In genomic region chr12:113108528-113109283, GRCm38 (mm10) we compare ENCODE assay signal across 18 mouse cellular contexts. TPM values are rescaled to one million over a fixed set of nuclear protein-coding genes. Genes with fewer than 3 reads are reported as not detected.
DNase-seq lines count a peak whose midpoint lies in the region; ATAC-seq lines count a peak whose summit lies in the region.
"Had no signal": no experiment of that assay in that cellular context is flagged by ENCODE, and none has a peak within 500 bp of the region (broad histone marks: within the 10 kb centered on the region; RNA-seq: fewer than 3 reads in every experiment).

No protein-coding gene starts in this region.

- ATAC-seq in hindbrain, embryonic 13.5 days (ENCODE audit: low FRiP score), result peak; percentile 14; the same call in 1 of the 2 replicates
- peak; percentile 13; the same call in 1 of the 2 replicates for ATAC-seq in limb, embryonic 13.5 days (ENCODE audit: low FRiP score, low read depth)
- ATAC-seq in activated CD4-positive, CD25-positive, alpha-beta regulatory T cell, adult 4 months, result no peak
- ATAC-seq: inflammation-experienced regulatory T-cells, adult 6 months had no signal

- H3K4me2 ChIP-seq in hindbrain, embryonic 13.5 days, result no peak overlapping the region
- H3K4me2 ChIP-seq in limb, embryonic 13.5 days (replicated peaks), result no peak overlapping the region

- peak; percentile 55 for DNase-seq in adrenal gland, postnatal 14 days
- DNase-seq in adrenal gland, postnatal 25 days, result no peak
- no peak for DNase-seq in hindbrain, embryonic 10.5 days (ENCODE audit: low spot score)
- DNase-seq in 416B (ENCODE audit: low read depth), result peak; percentile 36
- no peak for DNase-seq in lung, postnatal 36 days
- DNase-seq: heart, postnatal 14 days; lung, adult 18-20 months; right cerebral cortex, postnatal 4 days; thymus, adult 18-20 months had no signal

- no peaks in the 10 kb centered on the region for H3K27me3 ChIP-seq in hindbrain, embryonic 13.5 days
- no peaks in the 10 kb centered on the region for H3K27me3 ChIP-seq in hindbrain, embryonic 10.5 days (ENCODE audit: insufficient read depth, poor library complexity, severe bottlenecking)
- H3K27me3 ChIP-seq in limb, embryonic 13.5 days, result no peaks in the 10 kb centered on the region

- H3K4me1 ChIP-seq in hindbrain, embryonic 13.5 days (replicated peaks), result peaks cover 42% of the 10 kb centered on the region
- peaks cover 13% of the 10 kb centered on the region for H3K4me1 ChIP-seq in hindbrain, embryonic 10.5 days (replicated peaks)
- peaks cover 46% of the 10 kb centered on the region for H3K4me1 ChIP-seq in limb, embryonic 13.5 days

- no peak overlapping the region for H3K9ac ChIP-seq in hindbrain, embryonic 13.5 days
- H3K9ac ChIP-seq in limb, embryonic 13.5 days, result 0 out of 2 replicates have a peak overlapping the region, but pooled peaks have one; percentile 31

- H3K36me3 ChIP-seq in hindbrain, embryonic 13.5 days, result peaks cover 22% of the 10 kb centered on the region
- H3K36me3 ChIP-seq in hindbrain, embryonic 10.5 days, result peaks cover 70% of the 10 kb centered on the region
- peaks cover 52% of the 10 kb centered on the region for H3K36me3 ChIP-seq in limb, embryonic 13.5 days

- no peak overlapping the region for H3K27ac ChIP-seq in hindbrain, embryonic 13.5 days
- no peak overlapping the region for H3K27ac ChIP-seq in hindbrain, embryonic 10.5 days
- H3K27ac ChIP-seq in limb, embryonic 13.5 days, result no peak overlapping the region
- H3K27ac ChIP-seq: kidney, postnatal 0 days; macrophage had no signal

- 88% methylated on average over 17 of the region's 17 CpGs for WGBS in hindbrain, embryonic 13.5 days
- WGBS in hindbrain, embryonic 10.5 days, result 88% methylated on average over 17 of the region's 17 CpGs
- WGBS in limb, embryonic 13.5 days, result 86% methylated on average over 17 of the region's 17 CpGs

- H3K9me3 ChIP-seq in hindbrain, embryonic 13.5 days, result no peaks in the 10 kb centered on the region
- peaks cover 6% of the 10 kb centered on the region for H3K9me3 ChIP-seq in hindbrain, embryonic 10.5 days
- peaks cover 3% of the 10 kb centered on the region; the same call in 1 of the 2 replicates for H3K9me3 ChIP-seq in limb, embryonic 13.5 days

- H3K4me3 ChIP-seq in hindbrain, embryonic 13.5 days, result no peak overlapping the region
- H3K4me3 ChIP-seq in hindbrain, embryonic 10.5 days, result no peak overlapping the region
- H3K4me3 ChIP-seq in limb, embryonic 13.5 days, result no peak overlapping the region

RNA-seq across cellular contexts. Expression of gene Mta1, which starts 10.6 kb away (rescaled TPM):
- total RNA-seq in adrenal gland, postnatal 14 days (2021), result 83.7 and 94.0 TPM in 2 replicates
- total RNA-seq in adrenal gland, postnatal 25 days (2021), result 104 and 109 TPM in 2 replicates
- polyA plus RNA-seq in hindbrain, embryonic 13.5 days (2015; fragmentation: Nextera tagmentation; extraction: Ambion mirVana), result 13.7 and 16.6 TPM in 2 replicates
- polyA plus RNA-seq in hindbrain, embryonic 10.5 days (2016; fragmentation: Nextera tagmentation; extraction: Ambion mirVana), result 18.5 and 20.6 TPM in 2 replicates
- polyA plus RNA-seq in limb, embryonic 13.5 days (2015; fragmentation: Nextera tagmentation; extraction: Ambion mirVana), result 17.8 and 18.7 TPM in 2 replicates
- polyA plus RNA-seq in activated CD4-positive, CD25-positive, alpha-beta regulatory T cell, adult 4 months (2017; shearing (Covaris generic)), result 10 to 100 TPM; 12.9 to 16.0 TPM

RNA-seq across cellular contexts. Expression of gene Crip2, which starts 31.3 kb away (rescaled TPM):
- total RNA-seq in adrenal gland, postnatal 14 days (2021), result 152 and 174 TPM in 2 replicates
- 65.9 and 69.0 TPM in 2 replicates for total RNA-seq in adrenal gland, postnatal 25 days (2021)
- polyA plus RNA-seq in hindbrain, embryonic 13.5 days (2015; fragmentation: Nextera tagmentation; extraction: Ambion mirVana), result 324 and 347 TPM in 2 replicates
- 195 and 260 TPM in 2 replicates for polyA plus RNA-seq in hindbrain, embryonic 10.5 days (2016; fragmentation: Nextera tagmentation; extraction: Ambion mirVana)
- 70.0 and 70.4 TPM in 2 replicates for polyA plus RNA-seq in limb, embryonic 13.5 days (2015; fragmentation: Nextera tagmentation; extraction: Ambion mirVana)
- 1 to 10 TPM; 4.5 to 5.6 TPM for polyA plus RNA-seq in activated CD4-positive, CD25-positive, alpha-beta regulatory T cell, adult 4 months (2017; shearing (Covaris generic))

RNA-seq across cellular contexts. Expression of gene Tex22, which starts 34.4 kb away (rescaled TPM):
- total RNA-seq in adrenal gland, postnatal 14 days (2021), result 0.37 and 0.49 TPM in 2 replicates
- 0.67 TPM in 1 of 2 replicates, not detected in the other for total RNA-seq in adrenal gland, postnatal 25 days (2021)
- 0.40 TPM in 1 of 2 replicates, not detected in the other for polyA plus RNA-seq in hindbrain, embryonic 13.5 days (2015; fragmentation: Nextera tagmentation; extraction: Ambion mirVana)
- polyA plus RNA-seq in hindbrain, embryonic 10.5 days (2016; fragmentation: Nextera tagmentation; extraction: Ambion mirVana), result 0.12 TPM in 1 of 2 replicates, not detected in the other
- 0.14 TPM in 1 of 2 replicates, not detected in the other for polyA plus RNA-seq in limb, embryonic 13.5 days (2015; fragmentation: Nextera tagmentation; extraction: Ambion mirVana)
- under 1 TPM in 1 of 2 experiments, not detected in 1; 0.29 TPM for polyA plus RNA-seq in activated CD4-positive, CD25-positive, alpha-beta regulatory T cell, adult 4 months (2017; shearing (Covaris generic))
- total RNA-seq: granulocyte monocyte progenitor cell, adult 5-6 weeks; monocyte, adult 5-6 weeks had no signal
- polyA plus RNA-seq: kidney, postnatal 0 days; macrophage; urinary bladder, adult 2 months had no signal

RNA-seq across cellular contexts. Expression of gene Crip1, which starts 37.4 kb away (rescaled TPM):
- 79.4 and 132 TPM in 2 replicates for total RNA-seq in adrenal gland, postnatal 14 days (2021)
- total RNA-seq in adrenal gland, postnatal 25 days (2021), result 28.9 and 30.2 TPM in 2 replicates
- 47.1 and 48.0 TPM in 2 replicates for polyA plus RNA-seq in hindbrain, embryonic 13.5 days (2015; fragmentation: Nextera tagmentation; extraction: Ambion mirVana)
- 84.9 and 97.7 TPM in 2 replicates for polyA plus RNA-seq in hindbrain, embryonic 10.5 days (2016; fragmentation: Nextera tagmentation; extraction: Ambion mirVana)
- polyA plus RNA-seq in limb, embryonic 13.5 days (2015; fragmentation: Nextera tagmentation; extraction: Ambion mirVana), result 147 and 154 TPM in 2 replicates
- polyA plus RNA-seq in activated CD4-positive, CD25-positive, alpha-beta regulatory T cell, adult 4 months (2017; shearing (Covaris generic)), result 1,000 to 10,000 TPM; 1,240 to 2,098 TPM

RNA-seq across cellular contexts. Expression of gene Tedc1, which starts 47.5 kb away (rescaled TPM):
- 3.1 and 3.7 TPM in 2 replicates for total RNA-seq in adrenal gland, postnatal 14 days (2021)
- 1.4 and 2.5 TPM in 2 replicates for total RNA-seq in adrenal gland, postnatal 25 days (2021)
- polyA plus RNA-seq in hindbrain, embryonic 13.5 days (2015; fragmentation: Nextera tagmentation; extraction: Ambion mirVana), result 19.9 and 20.7 TPM in 2 replicates
- polyA plus RNA-seq in hindbrain, embryonic 10.5 days (2016; fragmentation: Nextera tagmentation; extraction: Ambion mirVana), result 59.5 and 66.4 TPM in 2 replicates
- 35.5 and 36.6 TPM in 2 replicates for polyA plus RNA-seq in limb, embryonic 13.5 days (2015; fragmentation: Nextera tagmentation; extraction: Ambion mirVana)
- 1 to 10 TPM; 3.5 to 5.0 TPM for polyA plus RNA-seq in activated CD4-positive, CD25-positive, alpha-beta regulatory T cell, adult 4 months (2017; shearing (Covaris generic))

Comparison
In these comparisons a context has a peak if more than half of its experiments do, and no peak if none do; other contexts are left out.
1. DNase-seq: peak in adrenal gland, postnatal 14 days (single experiment) and 416B (single experiment); none in adrenal gland, postnatal 25 days (single experiment), hindbrain, embryonic 10.5 days (single experiment) and lung, postnatal 36 days (single experiment).
2. RNA of gene Crip2, which starts 31.3 kb away (polyA plus RNA-seq): 324 to 347 TPM in hindbrain, embryonic 13.5 days, 195 to 260 TPM in hindbrain, embryonic 10.5 days and 70.0 to 70.4 TPM in limb, embryonic 13.5 days; 4.5 to 5.6 TPM in activated CD4-positive, CD25-positive, alpha-beta regulatory T cell, adult 4 months; every median in the first group is over 10 times any median in the second.